17 mouse cellular contexts compared by ENCODE assay signal in genomic region chr7:49785141-49785540, GRCm38 (mm10). TPM values are rescaled to one million over a fixed set of nuclear protein-coding genes. Genes with fewer than 3 reads are reported as not detected.
DNase-seq lines count a peak whose midpoint lies in the region; ATAC-seq lines count a peak whose summit lies in the region.
"Had no signal": no experiment of that assay in that cellular context is flagged by ENCODE, and none has a peak within 500 bp of the region (broad histone marks: within the 10 kb centered on the region; RNA-seq: fewer than 3 reads in every experiment).

No protein-coding gene starts in this region.

- no peaks in the 10 kb centered on the region for H3K27me3 ChIP-seq in megakaryocyte, embryonic 14.5 days (replicated peaks)
- H3K27me3 ChIP-seq: embryonic facial prominence, embryonic 12.5 days; forebrain, embryonic 13.5 days; forebrain, embryonic 15.5 days had no signal

- H3K9me3 ChIP-seq in megakaryocyte, embryonic 14.5 days = no peaks in the 10 kb centered on the region
- H3K9me3 ChIP-seq: embryonic facial prominence, embryonic 10.5 days; embryonic facial prominence, embryonic 12.5 days; forebrain, embryonic 13.5 days; forebrain, embryonic 15.5 days had no signal

- peak; percentile 13 for DNase-seq in adrenal gland, adult 2 months
- DNase-seq in adrenal gland, postnatal 10 days = no peak
- DNase-seq in adrenal gland, postnatal 25 days = peak; percentile 33
- no peak for DNase-seq in adrenal gland, adult 8-10 months
- DNase-seq in kidney, postnatal 36 days = no peak
- DNase-seq: cerebellum, adult 11-12 months; cerebellum, adult 2 months; cerebellum, adult 9-10 months; cerebellum, postnatal 10 days; cerebellum, postnatal 25 days; forebrain, postnatal 0 days had no signal

- H3K4me3 ChIP-seq in megakaryocyte, embryonic 14.5 days (replicated peaks) = peak overlapping the region; percentile 15
- H3K4me3 ChIP-seq: embryonic facial prominence, embryonic 10.5 days; embryonic facial prominence, embryonic 12.5 days; forebrain, embryonic 13.5 days; forebrain, embryonic 15.5 days had no signal

- ATAC-seq in megakaryocyte, adult 5-6 weeks (ENCODE audit: poor library complexity, severe bottlenecking) = no peak
- ATAC-seq: forebrain, embryonic 13.5 days; forebrain, embryonic 15.5 days; forebrain, postnatal 0 days had no signal

- H3K36me3 ChIP-seq in megakaryocyte, embryonic 14.5 days (replicated peaks; ENCODE audit: low read length) = peaks cover 95% of the 10 kb centered on the region

- peaks cover 26% of the 10 kb centered on the region for H3K4me1 ChIP-seq in megakaryocyte, embryonic 14.5 days
- H3K4me1 ChIP-seq: embryonic facial prominence, embryonic 12.5 days; forebrain, embryonic 15.5 days had no signal

RNA-seq across cellular contexts. Expression of gene Prmt3, which starts 7.0 kb away (rescaled TPM):
- 10 to 100 TPM; 27.3 to 40.1 TPM for total RNA-seq in adrenal gland, adult 2 months (2021)
- 47.9 and 77.0 TPM in 2 replicates for polyA plus RNA-seq in adrenal gland, adult 2 months (2012; rRNA removed)
- 10 to 100 TPM; 23.2 to 26.7 TPM for total RNA-seq in adrenal gland, postnatal 10 days (2021)
- total RNA-seq in adrenal gland, postnatal 25 days (2021) = 34.1 and 38.4 TPM in 2 replicates
- 10 to 100 TPM; 35.2 to 53.3 (median 42.3) TPM for total RNA-seq in adrenal gland, adult 8-10 months (2022)
- polyA plus RNA-seq in megakaryocyte, embryonic 14.5 days (2012; ENCODE audit: insufficient read depth, low replicate concordance) = 8.3 and 22.8 TPM in 2 replicates
- 39.2 and 41.2 TPM in 2 replicates for total RNA-seq in megakaryocyte, adult 5-6 weeks (2015)
- 30.2 and 33.9 TPM in 2 replicates for total RNA-seq in megakaryocyte, adult 5-6 weeks (2017)

RNA-seq across cellular contexts. Expression of gene Htatip2, which starts 26.2 kb away (rescaled TPM):
- 10 to 100 TPM; 29.8 to 40.7 TPM for total RNA-seq in adrenal gland, adult 2 months (2021)
- 9.0 and 11.3 TPM in 2 replicates for polyA plus RNA-seq in adrenal gland, adult 2 months (2012; rRNA removed)
- total RNA-seq in adrenal gland, postnatal 10 days (2021) = 10 to 100 TPM; 16.1 to 17.7 TPM
- 36.6 and 42.5 TPM in 2 replicates for total RNA-seq in adrenal gland, postnatal 25 days (2021)
- total RNA-seq in adrenal gland, adult 8-10 months (2022) = 10 to 100 TPM; 47.5 to 55.6 (median 50.7) TPM
- polyA plus RNA-seq in megakaryocyte, embryonic 14.5 days (2012; ENCODE audit: insufficient read depth, low replicate concordance) = 4.1 and 9.6 TPM in 2 replicates
- 27.5 and 28.2 TPM in 2 replicates for total RNA-seq in megakaryocyte, adult 5-6 weeks (2015)
- total RNA-seq in megakaryocyte, adult 5-6 weeks (2017) = 24.7 and 33.0 TPM in 2 replicates

Comparison
In these comparisons a context has a peak if more than half of its experiments do, and no peak if none do; other contexts are left out.
1. DNase-seq: peak in adrenal gland, adult 2 months (single experiment) and adrenal gland, postnatal 25 days (single experiment); none in adrenal gland, postnatal 10 days (single experiment), adrenal gland, adult 8-10 months (single experiment) and kidney, postnatal 36 days (0 of 2).